Mouse (Mus musculus): Measurements from ENCODE around the gene Phldb3.

The Phldb3 gene

GRCm38 (mm10) chr7:24610144-24610878 lies at the start of gene Phldb3:
Gene Phldb3, plus strand, starts transcription at chr7:24610763.
- peak; percentile 41 to 56 for DNase-seq

DNA sequence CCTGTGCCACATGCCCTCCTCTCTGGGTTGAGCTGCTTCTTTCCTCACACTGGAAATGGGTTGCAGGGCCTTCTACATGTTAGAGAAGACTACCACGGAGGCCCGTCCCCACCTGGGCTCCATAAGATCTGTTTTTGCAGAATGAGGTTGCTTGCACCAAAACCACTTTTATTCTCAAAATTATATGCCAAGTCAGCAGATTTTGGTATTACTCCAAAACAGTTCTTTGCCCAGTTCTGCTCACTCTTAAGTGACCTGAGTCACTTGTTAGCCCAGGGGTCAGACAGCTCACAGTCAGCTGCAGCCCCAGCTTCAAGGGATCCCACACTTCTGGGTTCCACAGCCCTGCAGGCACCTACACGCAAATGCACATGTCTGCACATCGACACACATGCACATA lies 49.1 kb upstream of the Phldb3 start:
- no peak for DNase-seq

- no peak for DNase-seq
These were observed 47.2 kb upstream of the Phldb3 start for GRCm38 (mm10) chr7:24563191-24563836.

- DNase-seq, result no peak
These were observed 46.7 kb upstream of the Phldb3 start for GRCm38 (mm10) chr7:24563837-24564206.

- peak; percentile 47 to 82 for DNase-seq
These were observed 45.8 kb upstream of the Phldb3 start for GRCm38 (mm10) chr7:24564607-24565265.

- DNase-seq, result peak in 1 of 2 experiments; percentile 58
These were observed 44.9 kb upstream of the Phldb3 start for GRCm38 (mm10) chr7:24565627-24566026.

GRCm38 (mm10) chr7:24566206-24566605 lies 44.4 kb upstream of the Phldb3 start:
- DNase-seq, result no peak

DNA sequence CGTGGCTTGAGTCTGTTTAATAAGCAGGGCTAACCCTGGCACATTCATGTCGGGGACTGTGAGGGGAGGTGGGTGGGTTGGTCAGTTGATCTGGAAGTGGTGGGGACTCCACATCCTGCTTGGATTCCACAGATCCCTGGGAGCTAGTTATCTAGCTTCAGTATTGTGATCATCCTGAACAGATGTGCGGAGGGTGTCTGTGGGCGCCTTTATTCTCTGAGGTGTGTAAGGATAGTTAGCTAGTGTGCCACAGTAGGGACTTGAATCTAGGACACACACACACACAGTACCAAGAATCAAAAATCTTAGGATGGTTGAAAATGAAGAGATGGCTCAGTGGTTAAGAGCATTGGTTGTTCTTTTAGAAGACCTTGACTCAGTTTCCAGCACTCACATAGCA lies 42.1 kb upstream of the Phldb3 start:
- no peak for DNase-seq

DNA sequence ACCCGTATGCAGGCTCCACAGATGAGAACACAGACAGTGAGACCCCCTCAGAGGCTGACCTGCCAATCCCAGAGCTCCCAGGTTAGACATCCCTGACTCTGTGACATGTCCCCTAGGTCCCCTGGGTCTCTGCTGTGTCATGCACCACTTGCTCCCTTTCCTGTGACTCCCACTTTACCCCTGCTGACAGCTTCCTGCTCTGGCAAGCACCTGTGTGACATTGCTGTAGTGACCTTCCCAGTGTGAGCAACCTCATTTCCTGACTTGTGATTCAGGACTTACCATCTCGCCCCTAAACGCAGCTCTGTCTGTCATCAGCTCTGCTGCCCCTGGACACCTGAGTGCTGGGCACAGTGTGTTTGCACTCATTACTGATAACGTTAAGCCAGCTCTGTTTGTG lies 39.5 kb upstream of the Phldb3 start:
- DNase-seq, result no peak

DNA sequence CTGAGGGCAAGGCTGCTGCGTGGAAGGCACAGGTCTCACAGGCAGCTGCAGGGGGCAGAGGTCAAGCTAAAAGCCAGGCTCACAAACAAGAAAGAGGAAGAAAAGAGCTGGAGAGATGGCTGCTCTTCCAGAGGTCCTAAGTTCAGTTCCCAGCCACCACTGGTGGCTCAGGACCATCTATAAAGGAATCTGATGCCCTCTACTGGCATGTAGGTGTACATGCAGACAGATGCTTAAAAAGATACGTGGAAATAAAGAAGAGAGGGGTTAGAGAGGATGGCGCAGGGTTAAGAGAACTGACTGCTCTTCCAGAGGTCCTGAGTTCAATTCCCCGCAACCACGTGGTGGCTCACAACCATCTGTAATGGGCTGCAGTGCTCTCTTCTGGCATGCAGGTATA lies 38.1 kb upstream of the Phldb3 start:
- DNase-seq, result no peak

GRCm38 (mm10) chr7:24574224-24574796 lies 36.3 kb upstream of the Phldb3 start:
- DNase-seq, result peak; percentile 86 to 88

- DNase-seq, result no peak
These were observed 32.8 kb upstream of the Phldb3 start for GRCm38 (mm10) chr7:24577811-24578210.

GRCm38 (mm10) chr7:24584876-24585275 lies 25.7 kb upstream of the Phldb3 start:
- no peak for DNase-seq

DNA sequence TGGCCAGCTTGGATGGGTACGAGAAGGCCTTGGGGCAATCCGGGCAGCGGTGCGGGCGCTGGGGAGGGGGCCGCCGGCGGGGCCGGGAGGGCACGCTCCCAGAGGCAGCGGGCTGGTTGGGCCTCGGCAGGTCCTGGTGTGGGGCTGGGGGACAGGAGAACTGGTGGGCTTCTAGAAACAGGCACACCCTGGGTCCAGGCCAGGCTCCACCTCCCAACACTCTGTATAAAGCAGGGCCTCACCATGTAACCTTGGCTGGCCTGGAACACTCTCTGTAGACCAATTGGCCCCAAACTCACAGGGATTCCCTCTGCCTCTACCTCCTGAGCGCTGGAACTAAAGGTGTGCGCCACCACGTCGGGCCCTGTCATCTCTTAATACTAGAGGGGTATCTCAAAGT lies 24.6 kb upstream of the Phldb3 start:
- DNase-seq, result no peak

GRCm38 (mm10) chr7:24586828-24587227 lies 23.7 kb upstream of the Phldb3 start:
- DNase-seq, result no peak

DNA sequence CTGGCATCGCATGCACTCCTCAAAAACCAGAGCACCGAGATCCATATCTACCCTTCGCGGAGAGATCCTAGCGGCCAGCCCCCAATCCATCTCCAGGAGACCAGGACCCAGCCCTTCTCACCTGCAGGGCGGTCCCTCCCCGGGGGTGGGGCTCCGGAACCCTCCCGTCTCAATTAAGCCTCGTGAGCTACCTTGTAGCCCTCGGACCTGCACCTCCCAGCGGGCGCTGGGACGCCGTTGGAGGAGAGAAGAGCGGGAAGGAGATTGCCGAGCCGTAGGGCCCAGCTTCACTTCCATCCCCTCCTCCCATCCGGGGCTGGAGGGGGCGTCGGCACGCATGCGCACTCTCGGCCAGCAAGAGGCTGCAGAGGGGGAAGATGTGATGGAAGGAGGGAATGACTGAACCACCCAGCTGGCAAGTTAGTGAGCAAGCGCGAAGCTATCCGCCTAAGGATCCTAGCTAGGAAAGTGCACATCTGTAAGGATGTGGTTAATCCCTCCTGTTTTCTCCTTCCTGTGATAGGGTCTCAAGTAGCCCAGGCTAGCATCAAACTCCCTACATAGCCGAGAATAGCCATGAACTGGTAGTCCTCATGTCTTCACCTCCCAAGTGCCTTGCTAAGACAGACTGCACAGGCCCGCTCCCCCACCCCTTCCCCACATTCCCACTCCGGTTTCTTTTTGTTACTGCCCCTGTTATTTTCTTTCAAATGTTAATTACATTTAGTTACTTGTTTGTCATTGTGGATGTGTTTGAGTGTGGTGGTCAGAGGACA lies 23.0 kb upstream of the Phldb3 start, which contains the start of the genes Ethe1 and Zfp575:
Gene Ethe1, plus strand, starts transcription at position 214 of the 776 bp plus-strand sequence.
Gene Zfp575, minus strand, starts transcription at position 312 of the 776 bp plus-strand sequence.
- DNase-seq, result no peak

DNA sequence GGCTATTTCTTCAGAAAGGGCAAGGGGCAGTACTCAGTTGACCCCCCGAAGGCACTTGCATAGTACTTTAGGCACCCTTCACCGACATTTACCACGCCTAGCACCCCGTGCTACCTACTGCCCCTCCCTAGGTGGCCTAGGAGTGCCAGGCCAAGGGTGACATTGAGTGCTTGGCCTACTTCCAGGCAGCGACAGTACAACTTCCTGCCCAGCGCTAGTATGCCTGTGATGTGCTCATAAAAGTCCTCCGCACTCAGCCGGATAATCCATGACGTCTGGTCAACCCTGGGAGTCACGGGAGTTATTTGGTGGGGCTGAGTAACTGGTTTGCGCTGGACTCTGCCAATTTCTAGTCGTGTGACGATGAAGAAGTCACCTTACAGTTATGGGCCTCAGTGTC lies 22.2 kb upstream of the Phldb3 start:
- peak; percentile 87 to 90 for DNase-seq

- no peak for DNase-seq
These were observed 18.8 kb upstream of the Phldb3 start for GRCm38 (mm10) chr7:24591735-24592134.

GRCm38 (mm10) chr7:24592163-24592562 lies 18.4 kb upstream of the Phldb3 start:
- DNase-seq, result peak in 1 of 2 experiments; percentile 55

- no peak for DNase-seq
These were observed 17.8 kb upstream of the Phldb3 start for GRCm38 (mm10) chr7:24592781-24593180.

DNA sequence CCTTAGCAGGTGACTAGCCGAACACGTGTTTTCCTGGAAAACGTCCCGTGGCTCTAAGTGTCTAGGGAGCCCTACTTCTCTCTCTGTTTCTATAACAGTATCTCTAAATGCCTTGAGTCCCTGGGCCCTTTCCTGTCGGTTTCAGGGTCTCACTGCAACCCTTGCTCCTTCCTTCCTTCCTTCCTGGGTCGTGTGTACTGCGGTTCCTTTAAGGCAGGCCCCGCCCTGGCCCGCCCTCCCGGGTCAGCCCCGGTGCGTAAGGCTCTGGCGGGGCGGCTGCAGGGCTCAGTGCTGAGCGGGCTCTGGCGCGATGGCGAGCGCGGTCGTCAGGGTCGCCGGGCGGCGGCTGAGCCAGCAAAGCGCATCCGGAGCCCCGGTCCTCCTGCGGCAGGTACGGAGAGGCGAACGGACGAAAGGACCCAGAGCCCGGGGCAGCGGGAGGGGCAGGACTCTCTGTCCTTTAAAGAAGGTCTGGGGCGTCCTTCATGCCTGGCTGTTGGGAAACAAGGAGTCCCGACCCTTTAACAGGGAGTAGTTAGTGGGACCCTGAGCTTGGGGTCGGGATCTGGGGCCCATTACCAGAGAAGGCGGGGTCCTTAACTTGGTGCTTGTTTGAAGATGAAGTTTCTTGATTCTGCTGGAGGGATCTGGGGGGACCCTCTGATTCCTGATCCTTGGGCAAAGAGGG lies 16.8 kb upstream of the Phldb3 start:
- peak; percentile 71 to 83 for DNase-seq

GRCm38 (mm10) chr7:24594309-24594803 lies 16.2 kb upstream of the Phldb3 start:
- no peak for DNase-seq
